Mouse (Mus musculus) lung, adult 2 months (tissue): ENCODE data around the gene Dmxl2.

Source experiments
- CTCF ChIP-seq: fragments of 200-500 bp; IDR thresholded peaks from 2 replicates; pipeline ENCODE4 v1.5.1; 2011; ENCODE audit warnings: mild to moderate bottlenecking, low read length, control low read depth; ENCODE audit not compliant: insufficient read depth
- POLR2A ChIP-seq: fragments of 200-500 bp; IDR thresholded peaks from 2 replicates; pipeline ENCODE4 v1.6.1; 2011; ENCODE audit warnings: low read depth, mild to moderate bottlenecking, control low read depth, low read length, borderline replicate concordance; ENCODE audit errors: extremely low read depth

GRCm38 (mm10) chr9:54329201-54329600 lies 172.2 kb downstream of the Dmxl2 start:
- TF ChIP-seq CTCF (no peak), POLR2A (no peak)
